Mouse (Mus musculus) lung, adult 2 months (tissue): Measurements from ENCODE around the gene Alpl.

Source experiments
- CTCF ChIP-seq: fragments of 200-500 bp; IDR thresholded peaks from 2 replicates; pipeline ENCODE4 v1.5.1; 2011; ENCODE audit warnings: mild to moderate bottlenecking, low read length, control low read depth; ENCODE audit not compliant: insufficient read depth
- POLR2A ChIP-seq: fragments of 200-500 bp; IDR thresholded peaks from 2 replicates; pipeline ENCODE4 v1.6.1; 2011; ENCODE audit warnings: low read depth, mild to moderate bottlenecking, control low read depth, low read length, borderline replicate concordance; ENCODE audit errors: extremely low read depth

DNA sequence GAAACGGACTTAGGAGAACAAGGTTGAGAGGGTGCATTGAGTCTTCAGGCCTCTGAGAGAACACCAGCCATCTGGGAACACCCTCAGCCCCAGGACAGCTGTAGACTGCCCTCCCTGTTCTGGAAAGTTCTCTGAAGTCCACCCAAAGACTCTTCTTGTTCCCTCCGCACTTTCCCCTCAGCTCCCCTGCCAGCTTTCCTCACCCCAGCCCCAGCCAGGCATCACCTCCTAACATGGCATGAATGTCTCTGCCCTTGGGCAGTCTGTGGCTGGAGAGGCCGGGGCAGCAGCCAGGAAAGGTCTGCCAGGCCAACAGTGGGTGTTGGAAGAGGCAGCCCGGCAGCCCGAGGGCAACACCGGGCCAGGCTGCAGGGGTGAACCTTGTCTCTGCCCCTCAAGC, 27.4 kb downstream of the Alpl start:
- TF ChIP-seq CTCF (no peak), POLR2A (no peak)
